Mouse (Mus musculus) lung, embryonic 16.5 days (tissue): ENCODE measurements at regions not wholly inside any gene's neighbourhood (a gene's known extent, or its start where the extent isn't known, plus 50 kb on each side); places are given as distances from the start of the nearest gene placed in this dataset.
A peak's percentile ranks its signal among the peaks of the same experiment; 100 is the strongest.
"Not testable (repeated sequence)": the region's sequence is repeated elsewhere in the genome, so short reads cannot be mapped to it uniquely, and the experiment has no call there.

Source experiments
- ATAC-seq: fragments of 200-750 bp; cut with Nextera tagmentation; 2 replicates; pipeline ENCODE4 v1.8.0; 2017; ENCODE audit warnings: low read depth, mild to moderate bottlenecking, moderate library complexity
- H3K27ac ChIP-seq: fragments of 300-500 bp; sonication (generic); 2 replicates; pipeline ENCODE4 v1.5.1; 2014; ENCODE audit warnings: mild to moderate bottlenecking, control low read depth, low read length
- H3K27me3 ChIP-seq: fragments of 300-500 bp; sonication (generic); 2 replicates; pipeline ENCODE4 v1.6.1; 2014; ENCODE audit warnings: low read depth, low read length, mixed read lengths; ENCODE audit not compliant: control insufficient read depth, insufficient read depth
- H3K36me3 ChIP-seq: fragments of 300-500 bp; sonication (generic); 2 replicates; pipeline ENCODE4 v1.6.1; 2014; ENCODE audit warnings: low read length; ENCODE audit not compliant: control insufficient read depth, insufficient read depth
- H3K4me1 ChIP-seq: fragments of 300-500 bp; sonication (generic); replicated peaks from 2 replicates; pipeline ENCODE4 v1.6.1; 2014; ENCODE audit warnings: low read length, mixed read lengths; ENCODE audit not compliant: control insufficient read depth, insufficient read depth
- H3K4me2 ChIP-seq: fragments of 300-500 bp; sonication (generic); 2 replicates; pipeline ENCODE4 v1.6.1; 2014; ENCODE audit warnings: low read depth, low read length, control low read depth
- H3K4me3 ChIP-seq: fragments of 300-500 bp; sonication (generic); 2 replicates; pipeline ENCODE4 v1.5.1; 2014; ENCODE audit warnings: mild to moderate bottlenecking, low read length, control low read depth
- H3K9ac ChIP-seq: fragments of 300-500 bp; sonication (generic); 2 replicates; pipeline ENCODE4 v1.6.1; 2014; ENCODE audit warnings: low read length, control low read depth
- H3K9me3 ChIP-seq: fragments of 300-500 bp; sonication (generic); 2 replicates; pipeline ENCODE4 v1.6.1; 2016; ENCODE audit warnings: low read length; ENCODE audit not compliant: control insufficient read depth
- WGBS: fragments of 180-500 bp; shearing (Covaris S2); extraction: QIAGEN DNeasy Blood & Tissue Kit; methylation state at CpG from one replicate; pipeline ENCODE4 v1.1.7; 2014; 5-methylcytosine and 5-hydroxymethylcytosine counted together

- H3K4me3 ChIP-seq, result no peak overlapping the region
- no peaks in the 10 kb centered on the region for H3K4me1 ChIP-seq
- H3K36me3 ChIP-seq, result no peaks in the 10 kb centered on the region
- no peak overlapping the region for H3K9ac ChIP-seq
- no peaks in the 10 kb centered on the region for H3K27me3 ChIP-seq
- no peaks in the 10 kb centered on the region; the same call in 1 of the 2 replicates for H3K9me3 ChIP-seq
- no peak for ATAC-seq
- 75% methylated on average over 10 of the region's 10 CpGs for WGBS
- no peak overlapping the region for H3K27ac ChIP-seq
- no peak overlapping the region for H3K4me2 ChIP-seq
Measured at GRCm38 (mm10) chr10:70846281-70847168, 190.8 kb upstream of the Phyhipl start.

- 74% methylated on average over 2 of the region's 2 CpGs for WGBS
- Histone ChIP-seq H3K9me3 (no peaks in the 10 kb centered on the region; the same call in 1 of the 2 replicates), H3K4me1 (no peaks in the 10 kb centered on the region), H3K9ac (no peak overlapping the region), H3K36me3 (no peaks in the 10 kb centered on the region), H3K4me2 (no peak overlapping the region), H3K4me3 (no peak overlapping the region), H3K27me3 (no peaks in the 10 kb centered on the region), H3K27ac (no peak overlapping the region)
- ATAC-seq, result no peak
Measured at GRCm38 (mm10) chr10:70843848-70844247, 188.1 kb upstream of the Phyhipl start.

GRCm38 (mm10) chr10:70842176-70842838, 186.5 kb upstream of the Phyhipl start:
- no peaks in the 10 kb centered on the region for H3K36me3 ChIP-seq
- no peak overlapping the region for H3K27ac ChIP-seq
- H3K4me3 ChIP-seq, result no peak overlapping the region
- H3K4me1 ChIP-seq, result no peaks in the 10 kb centered on the region
- H3K9ac ChIP-seq, result no peak overlapping the region
- no peaks in the 10 kb centered on the region for H3K9me3 ChIP-seq
- no peaks in the 10 kb centered on the region for H3K27me3 ChIP-seq
- no peak overlapping the region for H3K4me2 ChIP-seq
- WGBS, result 84% methylated on average over 4 of the region's 4 CpGs
- no peak for ATAC-seq

GRCm38 (mm10) chr10:70841179-70841578, 185.4 kb upstream of the Phyhipl start:
- H3K4me3 ChIP-seq, H3K9ac ChIP-seq, H3K27ac ChIP-seq, H3K9me3 ChIP-seq, H3K36me3 ChIP-seq, H3K4me2 ChIP-seq, H3K27me3 ChIP-seq, ATAC-seq, H3K4me1 ChIP-seq: not testable (repeated sequence)
- 91% methylated on average over 2 of the region's 2 CpGs for WGBS

GRCm38 (mm10) chr10:70838147-70838546, 182.4 kb upstream of the Phyhipl start:
- H3K4me3 ChIP-seq, result no peak overlapping the region
- no peaks in the 10 kb centered on the region for H3K9me3 ChIP-seq
- H3K27ac ChIP-seq, result no peak overlapping the region
- 85% methylated on average over 4 of the region's 4 CpGs for WGBS
- no peaks in the 10 kb centered on the region for H3K36me3 ChIP-seq
- no peaks in the 10 kb centered on the region for H3K27me3 ChIP-seq
- ATAC-seq, result no peak
- H3K4me1 ChIP-seq, result no peaks in the 10 kb centered on the region
- H3K9ac ChIP-seq, result no peak overlapping the region
- H3K4me2 ChIP-seq, result no peak overlapping the region

GRCm38 (mm10) chr10:70837326-70837725, 181.6 kb upstream of the Phyhipl start:
- Histone ChIP-seq H3K4me2 (no peak overlapping the region), H3K9me3 (no peaks in the 10 kb centered on the region), H3K9ac (no peak overlapping the region), H3K27ac (no peak overlapping the region), H3K4me1 (no peaks in the 10 kb centered on the region), H3K36me3 (no peaks in the 10 kb centered on the region), H3K4me3 (no peak overlapping the region), H3K27me3 (no peaks in the 10 kb centered on the region)
- WGBS, result 82% methylated on average over 6 of the region's 6 CpGs
- no peak for ATAC-seq

GRCm38 (mm10) chr10:70832616-70833015, 176.9 kb upstream of the Phyhipl start:
- no peak for ATAC-seq
- H3K4me3 ChIP-seq, result no peak overlapping the region
- H3K9me3 ChIP-seq, result no peaks in the 10 kb centered on the region
- H3K27ac ChIP-seq, result no peak overlapping the region
- 43% methylated on average over 4 of the region's 4 CpGs for WGBS
- no peak overlapping the region for H3K4me2 ChIP-seq
- no peaks in the 10 kb centered on the region for H3K27me3 ChIP-seq
- H3K4me1 ChIP-seq, result no peaks in the 10 kb centered on the region
- H3K9ac ChIP-seq, result no peak overlapping the region
- no peaks in the 10 kb centered on the region for H3K36me3 ChIP-seq

- WGBS, result 43% methylated on average over 4 of the region's 4 CpGs
- Histone ChIP-seq H3K4me2 (no peak overlapping the region), H3K36me3 (no peaks in the 10 kb centered on the region), H3K9ac (no peak overlapping the region), H3K9me3 (no peaks in the 10 kb centered on the region), H3K27me3 (no peaks in the 10 kb centered on the region), H3K4me1 (no peaks in the 10 kb centered on the region), H3K27ac (no peak overlapping the region), H3K4me3 (no peak overlapping the region)
- peak; percentile 38; the same call in 1 of the 2 replicates for ATAC-seq
Measured at GRCm38 (mm10) chr10:70828217-70828616, 172.5 kb upstream of the Phyhipl start.

GRCm38 (mm10) chr10:70827522-70827921, 171.8 kb upstream of the Phyhipl start:
- not testable (repeated sequence) for H3K9ac ChIP-seq, H3K27ac ChIP-seq, H3K9me3 ChIP-seq, H3K4me1 ChIP-seq, H3K4me3 ChIP-seq, H3K4me2 ChIP-seq, H3K36me3 ChIP-seq, ATAC-seq, H3K27me3 ChIP-seq
- 85% methylated on average over 2 of the region's 2 CpGs for WGBS
